Mouse (Mus musculus): Measurements from ENCODE around the gene Plxdc2. TPM values are rescaled to one million over a fixed set of nuclear protein-coding genes. Genes with fewer than 3 reads are reported as not detected.

Plxdc2 gene
- polyA plus RNA-seq, 1 experiment from 2014 or later: 12.4 TPM

DNA sequence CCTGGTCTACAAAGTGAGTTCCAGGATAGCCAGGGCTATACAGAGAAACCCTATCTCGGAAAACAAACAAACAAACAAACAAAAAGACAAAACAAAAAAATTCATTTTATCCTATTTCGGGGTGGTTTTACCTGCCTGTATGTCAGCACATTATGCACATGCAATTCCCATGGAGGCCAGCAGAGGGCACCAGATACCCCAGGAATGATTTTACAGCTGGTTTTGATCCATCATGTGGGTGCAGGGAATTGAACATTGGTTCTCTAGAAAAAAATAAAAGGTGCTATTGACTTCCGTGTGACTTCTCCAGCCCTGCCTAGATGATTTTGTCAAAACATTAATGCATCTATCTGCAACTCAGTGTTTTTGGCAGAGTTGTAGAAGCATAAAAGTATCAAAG, 96.0 kb downstream of the Plxdc2 start:
- ATAC-seq: no peak
- Histone ChIP-seq H3K4me1 (ENCODE audit: control insufficient read depth, insufficient read depth, low read length) (peaks cover 3% of the 10 kb centered on the region), H3K27ac (ENCODE audit: low read length) (no peak overlapping the region), H3K27me3 (replicated peaks; ENCODE audit: control insufficient read depth, insufficient read depth, low read length) (no peaks in the 10 kb centered on the region), H3K9ac (ENCODE audit: low read depth, low read length) (no peak overlapping the region), H3K36me3 (ENCODE audit: control insufficient read depth, insufficient read depth, low read length) (no peaks in the 10 kb centered on the region), H3K4me3 (ENCODE audit: low read length) (no peak overlapping the region), H3K9me3 (ENCODE audit: control insufficient read depth, low read length) (no peaks in the 10 kb centered on the region), H3K4me2 (ENCODE audit: low read depth, low read length) (no peak overlapping the region)
- 96% methylated on average over 3 of the region's 3 CpGs for WGBS

DNA sequence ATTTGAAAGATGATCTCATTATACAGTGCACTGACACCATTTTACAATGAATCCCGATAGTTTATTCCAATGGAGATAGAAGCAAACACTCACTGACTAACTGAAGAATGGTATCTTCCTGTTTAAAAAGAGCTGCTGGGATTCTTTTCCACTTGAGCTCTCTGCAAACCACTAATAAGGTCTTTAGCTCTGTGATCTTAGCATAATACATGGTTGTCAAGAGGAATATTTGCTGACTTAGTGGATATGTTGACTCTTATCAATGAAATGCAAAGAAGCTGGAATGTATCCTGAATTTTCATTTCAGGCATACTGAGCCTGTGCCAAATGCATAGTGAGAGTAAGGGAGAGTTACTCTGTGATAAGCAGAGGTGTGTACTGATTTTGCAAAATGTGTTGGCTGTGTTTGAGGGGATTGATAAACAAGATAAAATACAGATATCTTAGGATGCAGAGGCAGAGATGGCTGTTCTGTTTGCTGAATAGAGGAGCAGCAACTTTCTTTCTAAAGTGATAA, 100.2 kb downstream of the Plxdc2 start:
- Histone ChIP-seq H3K4me2 (ENCODE audit: low read depth, low read length) (no peak overlapping the region), H3K36me3 (ENCODE audit: control insufficient read depth, insufficient read depth, low read length) (no peaks in the 10 kb centered on the region), H3K9me3 (ENCODE audit: control insufficient read depth, low read length) (no peaks in the 10 kb centered on the region), H3K27me3 (replicated peaks; ENCODE audit: control insufficient read depth, insufficient read depth, low read length) (no peaks in the 10 kb centered on the region), H3K4me1 (ENCODE audit: control insufficient read depth, insufficient read depth, low read length) (no peaks in the 10 kb centered on the region), H3K9ac (ENCODE audit: low read depth, low read length) (no peak overlapping the region), H3K27ac (ENCODE audit: low read length) (no peak overlapping the region), H3K4me3 (ENCODE audit: low read length) (no peak overlapping the region)
- ATAC-seq: no peak
- 50% methylated on average over 1 of the region's 1 CpGs for WGBS

DNA sequence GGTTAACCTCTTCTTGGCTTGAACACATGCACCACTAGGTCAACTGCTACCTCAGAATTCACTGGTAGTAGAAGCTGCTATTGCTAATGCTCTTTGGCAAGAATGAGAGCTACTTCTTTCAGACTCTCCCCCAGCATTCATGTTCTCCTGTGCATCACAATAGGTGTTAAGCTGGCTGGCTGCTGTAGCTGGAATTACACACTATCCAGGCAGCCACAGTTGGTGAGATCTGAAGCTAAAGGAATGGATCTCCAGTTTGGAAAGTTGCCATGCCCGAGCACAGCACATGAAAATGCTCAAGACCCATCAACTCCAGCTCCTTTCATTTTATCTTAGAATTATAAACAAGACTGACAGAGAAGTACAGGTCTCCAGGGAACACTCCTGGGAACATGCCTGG, 103.4 kb downstream of the Plxdc2 start:
- ATAC-seq: no peak
- Histone ChIP-seq H3K4me1 (ENCODE audit: control insufficient read depth, insufficient read depth, low read length) (no peaks in the 10 kb centered on the region), H3K9ac (ENCODE audit: low read depth, low read length) (no peak overlapping the region), H3K27me3 (replicated peaks; ENCODE audit: control insufficient read depth, insufficient read depth, low read length) (no peaks in the 10 kb centered on the region), H3K4me3 (ENCODE audit: low read length) (no peak overlapping the region), H3K9me3 (ENCODE audit: control insufficient read depth, low read length) (no peaks in the 10 kb centered on the region), H3K27ac (ENCODE audit: low read length) (no peak overlapping the region), H3K36me3 (ENCODE audit: control insufficient read depth, insufficient read depth, low read length) (no peaks in the 10 kb centered on the region), H3K4me2 (ENCODE audit: low read depth, low read length) (no peak overlapping the region)
- WGBS: 44% methylated on average over 1 of the region's 1 CpGs

DNA sequence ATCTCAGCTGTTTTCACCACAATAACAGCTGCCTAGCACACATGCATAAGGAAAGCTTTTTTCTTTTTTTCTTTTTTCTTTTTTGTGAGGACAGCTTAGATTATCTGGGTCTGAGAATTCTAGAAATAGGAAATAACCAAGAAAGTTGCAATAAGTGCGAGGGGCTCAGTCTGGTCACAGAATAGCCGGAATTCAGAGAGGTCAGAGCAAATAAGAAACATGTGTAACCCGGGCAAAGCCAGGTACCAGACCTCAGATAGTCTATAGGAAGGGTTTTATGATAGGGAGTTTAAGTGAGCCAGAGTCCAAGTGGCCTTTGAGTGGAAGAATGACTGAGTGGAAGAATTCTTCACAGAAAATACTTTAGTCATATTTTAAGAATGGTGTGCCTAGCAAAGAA, 114.0 kb downstream of the Plxdc2 start:
- WGBS: 68% methylated on average over 3 of the region's 3 CpGs
- Histone ChIP-seq H3K9ac (ENCODE audit: low read depth, low read length) (no peak overlapping the region), H3K27ac (ENCODE audit: low read length) (no peak overlapping the region), H3K36me3 (ENCODE audit: control insufficient read depth, insufficient read depth, low read length) (no peaks in the 10 kb centered on the region), H3K4me1 (ENCODE audit: control insufficient read depth, insufficient read depth, low read length) (no peaks in the 10 kb centered on the region), H3K4me2 (ENCODE audit: low read depth, low read length) (no peak overlapping the region), H3K27me3 (replicated peaks; ENCODE audit: control insufficient read depth, insufficient read depth, low read length) (no peaks in the 10 kb centered on the region), H3K4me3 (ENCODE audit: low read length) (no peak overlapping the region), H3K9me3 (ENCODE audit: control insufficient read depth, low read length) (no peaks in the 10 kb centered on the region)
- ATAC-seq: no peak

DNA sequence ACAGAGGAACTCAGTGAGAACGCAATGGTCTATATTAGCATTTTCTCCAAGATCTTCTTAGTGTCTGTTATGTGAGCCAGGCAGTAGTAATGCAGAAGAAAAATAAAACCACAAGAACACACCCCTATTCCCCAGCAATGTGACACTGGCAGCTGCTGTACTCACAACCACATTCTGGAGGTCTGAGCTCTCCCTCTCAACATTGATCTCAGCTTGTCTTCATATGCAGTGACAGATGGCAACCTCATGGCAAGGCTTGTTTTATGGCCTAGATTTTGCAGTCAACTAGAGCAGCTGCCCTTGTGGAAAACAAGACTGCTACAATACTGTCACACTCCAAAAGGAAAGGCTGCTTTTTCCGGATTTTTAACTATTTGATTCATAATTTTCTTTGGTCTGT, 127.8 kb downstream of the Plxdc2 start:
- H3K4me3 ChIP-seq (ENCODE audit: low read length): no peak overlapping the region
- no peaks in the 10 kb centered on the region for H3K9me3 ChIP-seq (ENCODE audit: control insufficient read depth, low read length)
- no peaks in the 10 kb centered on the region for H3K4me1 ChIP-seq (ENCODE audit: control insufficient read depth, insufficient read depth, low read length)
- no peaks in the 10 kb centered on the region for H3K27me3 ChIP-seq (replicated peaks; ENCODE audit: control insufficient read depth, insufficient read depth, low read length)
- no peak for ATAC-seq
- no peak overlapping the region for H3K9ac ChIP-seq (ENCODE audit: low read depth, low read length)
- no peak overlapping the region for H3K4me2 ChIP-seq (ENCODE audit: low read depth, low read length)
- 94% methylated on average over 2 of the region's 2 CpGs for WGBS
- H3K27ac ChIP-seq (ENCODE audit: low read length): no peak overlapping the region
- no peaks in the 10 kb centered on the region for H3K36me3 ChIP-seq (ENCODE audit: control insufficient read depth, insufficient read depth, low read length)

DNA sequence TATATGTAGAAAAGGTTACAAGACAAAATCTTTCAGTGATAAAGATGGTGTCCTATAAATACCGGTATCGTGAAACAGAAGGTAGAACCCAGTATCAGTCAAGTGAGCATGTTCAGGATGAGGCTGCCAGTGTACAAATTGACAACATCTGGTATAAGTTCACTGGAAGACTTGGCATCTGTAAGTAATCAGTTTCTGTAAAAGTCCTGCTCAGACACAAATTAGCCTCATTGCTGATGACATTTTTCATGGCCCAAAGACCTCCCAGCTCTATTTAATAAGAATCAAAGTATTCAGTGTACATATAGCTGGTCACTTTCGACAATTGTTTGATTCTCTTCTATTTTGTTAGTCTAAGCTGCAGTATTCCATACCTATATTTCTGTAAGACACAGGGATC, 129.9 kb downstream of the Plxdc2 start:
- H3K4me2 ChIP-seq (ENCODE audit: low read depth, low read length): no peak overlapping the region
- no peak overlapping the region for H3K27ac ChIP-seq (ENCODE audit: low read length)
- H3K4me3 ChIP-seq (ENCODE audit: low read length): no peak overlapping the region
- 82% methylated on average over 3 of the region's 3 CpGs for WGBS
- H3K4me1 ChIP-seq (ENCODE audit: control insufficient read depth, insufficient read depth, low read length): no peaks in the 10 kb centered on the region
- H3K9me3 ChIP-seq (ENCODE audit: control insufficient read depth, low read length): no peaks in the 10 kb centered on the region
- no peak for ATAC-seq
- no peaks in the 10 kb centered on the region for H3K27me3 ChIP-seq (replicated peaks; ENCODE audit: control insufficient read depth, insufficient read depth, low read length)
- H3K36me3 ChIP-seq (ENCODE audit: control insufficient read depth, insufficient read depth, low read length): no peaks in the 10 kb centered on the region
- no peak overlapping the region for H3K9ac ChIP-seq (ENCODE audit: low read depth, low read length)

DNA sequence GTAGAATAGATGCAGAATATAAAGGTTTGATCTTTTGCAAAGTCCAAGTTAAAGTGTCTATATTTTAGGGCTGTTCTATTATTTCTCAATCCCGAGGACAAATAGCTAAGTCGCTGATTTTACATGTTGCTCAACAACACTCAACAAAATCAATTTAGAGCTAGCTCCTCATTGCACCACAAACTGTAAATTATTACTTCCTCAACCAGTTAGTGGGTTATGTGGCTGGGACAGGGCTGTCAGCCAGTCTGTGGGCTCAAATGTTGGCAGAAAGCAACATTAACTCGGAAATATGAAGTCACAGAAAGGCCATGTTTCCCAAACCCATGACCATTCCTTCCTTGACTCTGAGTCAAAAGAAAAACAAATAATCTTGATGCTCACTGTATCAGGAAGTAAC, 135.1 kb downstream of the Plxdc2 start:
- ATAC-seq: no peak
- no peaks in the 10 kb centered on the region for H3K27me3 ChIP-seq (replicated peaks; ENCODE audit: control insufficient read depth, insufficient read depth, low read length)
- no peak overlapping the region for H3K9ac ChIP-seq (ENCODE audit: low read depth, low read length)
- no peaks in the 10 kb centered on the region for H3K9me3 ChIP-seq (ENCODE audit: control insufficient read depth, low read length)
- H3K4me1 ChIP-seq (ENCODE audit: control insufficient read depth, insufficient read depth, low read length): no peaks in the 10 kb centered on the region
- no peak overlapping the region for H3K27ac ChIP-seq (ENCODE audit: low read length)
- WGBS: 71% methylated on average over 3 of the region's 3 CpGs
- H3K4me2 ChIP-seq (ENCODE audit: low read depth, low read length): no peak overlapping the region
- no peaks in the 10 kb centered on the region for H3K36me3 ChIP-seq (ENCODE audit: control insufficient read depth, insufficient read depth, low read length)
- no peak overlapping the region for H3K4me3 ChIP-seq (ENCODE audit: low read length)

DNA sequence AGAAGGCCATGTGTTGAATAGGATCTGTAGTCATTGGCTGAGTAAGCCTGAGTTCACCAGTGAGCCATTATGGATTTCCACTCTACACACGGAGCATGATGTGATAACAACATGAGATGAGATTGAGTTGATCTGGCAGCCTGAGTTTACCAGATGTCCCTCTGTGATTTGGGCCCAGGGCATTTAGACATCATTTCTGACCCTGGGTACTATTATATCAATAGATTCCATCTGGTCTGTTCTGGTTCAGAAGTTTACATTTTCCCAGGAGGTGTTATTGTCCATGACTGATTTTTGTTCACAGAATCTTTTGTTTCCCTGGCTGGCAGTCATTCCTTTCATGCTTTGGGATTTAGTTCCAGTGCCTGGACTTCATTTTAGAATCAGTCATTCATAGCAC, 146.7 kb downstream of the Plxdc2 start:
- Histone ChIP-seq H3K36me3 (ENCODE audit: control insufficient read depth, insufficient read depth, low read length) (no peaks in the 10 kb centered on the region), H3K27ac (ENCODE audit: low read length) (no peak overlapping the region), H3K4me3 (ENCODE audit: low read length) (no peak overlapping the region), H3K27me3 (replicated peaks; ENCODE audit: control insufficient read depth, insufficient read depth, low read length) (no peaks in the 10 kb centered on the region), H3K4me1 (ENCODE audit: control insufficient read depth, insufficient read depth, low read length) (no peaks in the 10 kb centered on the region), H3K4me2 (ENCODE audit: low read depth, low read length) (no peak overlapping the region), H3K9me3 (ENCODE audit: control insufficient read depth, low read length) (no peaks in the 10 kb centered on the region), H3K9ac (ENCODE audit: low read depth, low read length) (no peak overlapping the region)
- 55% methylated on average over 1 of the region's 1 CpGs for WGBS
- ATAC-seq: no peak

DNA sequence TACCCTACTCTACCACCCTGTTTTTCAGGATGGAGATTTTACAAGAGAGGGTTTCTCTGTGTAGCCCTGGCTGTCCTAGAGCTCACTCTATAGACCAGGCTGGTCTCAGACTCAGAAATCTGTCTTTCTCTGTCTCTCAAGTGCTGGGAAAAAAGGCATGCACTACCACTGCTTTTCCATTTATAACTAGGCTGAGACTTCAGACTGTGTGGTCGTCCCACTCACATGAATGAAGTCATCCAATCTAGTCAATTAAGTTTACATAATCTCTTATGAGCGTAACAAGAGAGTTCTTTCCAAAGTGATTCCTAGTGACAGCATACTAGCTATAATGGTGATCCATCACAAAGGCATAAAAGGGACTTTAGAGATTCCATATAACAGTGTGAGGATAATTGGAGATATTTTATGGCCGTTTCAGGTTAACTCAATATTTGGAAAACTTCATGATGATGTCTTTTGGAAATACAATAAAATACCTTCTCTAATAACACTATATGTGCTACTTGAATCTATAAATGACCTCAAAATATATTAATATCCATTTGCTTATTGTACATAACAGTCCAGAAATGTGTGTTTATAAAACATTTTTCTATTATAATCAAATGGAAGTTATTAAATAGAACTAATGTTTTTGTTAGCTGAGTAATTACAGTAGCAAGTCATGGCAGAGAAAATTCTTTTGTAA, 151.6 kb downstream of the Plxdc2 start:
- H3K9ac ChIP-seq (ENCODE audit: low read depth, low read length): no peak overlapping the region
- ATAC-seq: no peak
- no peak overlapping the region for H3K27ac ChIP-seq (ENCODE audit: low read length)
- 68% methylated on average over 3 of the region's 3 CpGs for WGBS
- H3K4me3 ChIP-seq (ENCODE audit: low read length): no peak overlapping the region
- H3K4me1 ChIP-seq (ENCODE audit: control insufficient read depth, insufficient read depth, low read length): no peaks in the 10 kb centered on the region
- no peaks in the 10 kb centered on the region for H3K36me3 ChIP-seq (ENCODE audit: control insufficient read depth, insufficient read depth, low read length)
- no peaks in the 10 kb centered on the region for H3K27me3 ChIP-seq (replicated peaks; ENCODE audit: control insufficient read depth, insufficient read depth, low read length)
- no peaks in the 10 kb centered on the region for H3K9me3 ChIP-seq (ENCODE audit: control insufficient read depth, low read length)
- H3K4me2 ChIP-seq (ENCODE audit: low read depth, low read length): no peak overlapping the region

DNA sequence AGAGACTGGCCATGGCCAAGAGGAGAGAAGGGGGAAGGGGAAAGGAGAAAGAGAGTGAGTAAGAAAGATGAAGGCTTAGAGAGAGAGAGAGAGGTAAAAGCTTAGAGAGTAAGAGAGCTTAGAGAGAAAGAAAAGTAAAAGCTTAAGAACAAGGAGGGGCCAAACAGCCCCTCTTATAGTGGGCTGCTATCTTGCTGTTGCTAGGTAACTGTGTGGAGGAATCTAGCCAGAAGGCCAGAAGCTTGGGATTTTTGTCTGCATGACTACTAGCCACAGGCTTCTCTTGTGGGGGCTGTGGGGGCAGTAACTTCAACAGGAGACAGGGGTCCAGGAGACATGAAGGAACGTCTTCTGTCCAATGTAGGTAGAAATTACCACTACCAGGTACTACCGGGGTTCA, 162.0 kb downstream of the Plxdc2 start:
- WGBS: 64% methylated on average over 2 of the region's 2 CpGs
- no peaks in the 10 kb centered on the region for H3K9me3 ChIP-seq (ENCODE audit: control insufficient read depth, low read length)
- no peak overlapping the region for H3K9ac ChIP-seq (ENCODE audit: low read depth, low read length)
- H3K4me2 ChIP-seq (ENCODE audit: low read depth, low read length): no peak overlapping the region
- no peaks in the 10 kb centered on the region for H3K4me1 ChIP-seq (ENCODE audit: control insufficient read depth, insufficient read depth, low read length)
- H3K4me3 ChIP-seq (ENCODE audit: low read length): no peak overlapping the region
- H3K36me3 ChIP-seq (ENCODE audit: control insufficient read depth, insufficient read depth, low read length): no peaks in the 10 kb centered on the region
- no peak for ATAC-seq
- no peaks in the 10 kb centered on the region for H3K27me3 ChIP-seq (replicated peaks; ENCODE audit: control insufficient read depth, insufficient read depth, low read length)
- H3K27ac ChIP-seq (ENCODE audit: low read length): no peak overlapping the region
